Mouse (Mus musculus): Measurements from ENCODE around the gene Trpm5.

DNA sequence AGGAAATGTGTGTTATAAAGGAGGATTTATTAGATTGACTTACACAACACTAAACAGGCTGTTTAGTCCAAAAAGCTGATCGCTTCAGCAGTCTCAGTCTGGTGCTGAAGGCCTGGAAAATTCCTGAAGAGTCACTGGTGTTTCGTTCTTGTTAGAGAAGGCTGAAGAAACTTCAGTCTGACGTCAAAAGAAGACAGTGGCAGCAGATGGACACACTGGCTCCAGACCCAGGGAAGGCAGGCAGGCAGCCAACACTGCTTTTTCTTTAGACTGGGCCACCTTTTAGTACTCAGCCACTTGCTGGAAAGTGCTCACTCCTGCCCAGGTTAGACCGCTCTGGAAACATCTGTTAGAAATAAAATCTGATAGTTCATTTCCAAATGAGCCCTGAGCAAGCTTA, 60.9 kb downstream of the Trpm5 start:
- no peak for TF ChIP-seq CTCF (IDR thresholded peaks at IDR 0.05)
- TF ChIP-seq EP300 (IDR thresholded peaks at IDR 0.05) = no peak
